Mouse (Mus musculus): ENCODE results near the gene Dmwd. TPM values are rescaled to one million over a fixed set of nuclear protein-coding genes. Genes with fewer than 3 reads are reported as not detected.

Dmwd gene
- total RNA-seq, 2 experiments from 2014 or later, result 31.9 to 32.1 TPM

GRCm38 (mm10) chr7:19075231-19075630 is 796 bp upstream of the Dmwd start:
- no peak for DNase-seq
- intact Hi-C loops (cut with DNase I), result no loop called here

GRCm38 (mm10) chr7:19076586-19076991 is 562 bp downstream of the Dmwd start:
- Histone ChIP-seq H3K4me3 (peak overlapping the region; percentile 82), H3K27ac (peak overlapping the region; percentile 87)
- TF ChIP-seq CTCF (IDR thresholded peaks at IDR 0.05), result no peak
- intact Hi-C loops (cut with DNase I), result no loop called here
- peak; percentile 55 for DNase-seq

More at GRCm38 (mm10) chr7:19075231-19075630, 796 bp upstream of the Dmwd start:
- TF ChIP-seq CTCF (IDR thresholded peaks at IDR 0.05), result no peak
- Histone ChIP-seq H3K4me3 (peak overlapping the region; percentile 82), H3K27ac (peak overlapping the region; percentile 87)

- no peak for TF ChIP-seq CTCF (IDR thresholded peaks at IDR 0.05)
- peak overlapping the region; percentile 82 for H3K4me3 ChIP-seq
- intact Hi-C loops (cut with DNase I), result no loop called here
- no peak overlapping the region for H3K27ac ChIP-seq
- DNase-seq, result peak; percentile 26
Measured at GRCm38 (mm10) chr7:19077761-19078160, 1.7 kb downstream of the Dmwd start.

GRCm38 (mm10) chr7:19078732-19079131 is 2.7 kb downstream of the Dmwd start:
- peak; percentile 14 for DNase-seq
- Histone ChIP-seq H3K4me3 (no peak overlapping the region), H3K27ac (no peak overlapping the region)
- intact Hi-C loops (cut with DNase I), result no loop called here
- no peak for TF ChIP-seq CTCF (IDR thresholded peaks at IDR 0.05)

GRCm38 (mm10) chr7:19080451-19080950 is 4.5 kb downstream of the Dmwd start:
- H3K27ac ChIP-seq, result no peak overlapping the region
- no peak overlapping the region for H3K4me3 ChIP-seq
- TF ChIP-seq CTCF (IDR thresholded peaks at IDR 0.05), result no peak
- intact Hi-C loops (cut with DNase I), result no loop called here
- DNase-seq, result no peak

GRCm38 (mm10) chr7:19082171-19082570 is 6.1 kb downstream of the Dmwd start:
- H3K27ac ChIP-seq, result peak overlapping the region; percentile 99
- intact Hi-C loops (cut with DNase I), result no loop called here
- TF ChIP-seq CTCF (IDR thresholded peaks at IDR 0.05), result no peak
- H3K4me3 ChIP-seq, result peak overlapping the region; percentile 87
- peak; percentile 32 for DNase-seq

GRCm38 (mm10) chr7:19083096-19083495 is 7.1 kb downstream of the Dmwd start:
- no peak for TF ChIP-seq CTCF (IDR thresholded peaks at IDR 0.05)
- Histone ChIP-seq H3K4me3 (peak overlapping the region; percentile 87), H3K27ac (peak overlapping the region; percentile 99)
- DNase-seq, result peak; percentile 95
- intact Hi-C loops (cut with DNase I), result no loop called here

- DNase-seq, result peak; percentile 81
- intact Hi-C loops (cut with DNase I), result no loop called here
- H3K27ac ChIP-seq, result peak within 1 kb of the TSS; percentile 99
- TF ChIP-seq CTCF (IDR thresholded peaks at IDR 0.05), result no peak
- peak within 1 kb of the TSS; percentile 87 for H3K4me3 ChIP-seq
Measured at GRCm38 (mm10) chr7:19083701-19084100, 7.7 kb downstream of the Dmwd start, which contains the start of gene Dmpk. TSS of gene Dmpk (plus strand) at chr7:19083849.

GRCm38 (mm10) chr7:19084277-19084771 is 8.3 kb downstream of the Dmwd start:
- H3K27ac ChIP-seq, result peak overlapping the region; percentile 99
- no peak for TF ChIP-seq CTCF (IDR thresholded peaks at IDR 0.05)

GRCm38 (mm10) chr7:19084921-19085473 is 9.0 kb downstream of the Dmwd start:
- peak overlapping the region; percentile 99 for H3K27ac ChIP-seq
- peak overlapping the region; percentile 87 for H3K4me3 ChIP-seq
- no peak for TF ChIP-seq CTCF (IDR thresholded peaks at IDR 0.05)
- DNase-seq, result peak; percentile 55
- intact Hi-C loops (cut with DNase I), result no loop called here

More at GRCm38 (mm10) chr7:19084277-19084771, 8.3 kb downstream of the Dmwd start:
- H3K4me3 ChIP-seq, result peak overlapping the region; percentile 87
- peak; percentile 92 for DNase-seq
- intact Hi-C loops (cut with DNase I), result no loop called here

- intact Hi-C loops (cut with DNase I), result no loop called here
- Histone ChIP-seq H3K27ac (peak overlapping the region; percentile 99), H3K4me3 (peak overlapping the region; percentile 87)
- DNase-seq, result no peak
- TF ChIP-seq CTCF (IDR thresholded peaks at IDR 0.05), result no peak
Measured at GRCm38 (mm10) chr7:19085495-19085894, 9.5 kb downstream of the Dmwd start.

- H3K4me3 ChIP-seq, result peak overlapping the region; percentile 87
- peak overlapping the region; percentile 99 for H3K27ac ChIP-seq
- TF ChIP-seq CTCF (IDR thresholded peaks at IDR 0.05), result no peak
- peak; percentile 77 for DNase-seq
- intact Hi-C loops (cut with DNase I), result no loop called here
Measured at GRCm38 (mm10) chr7:19086042-19086441, 10.0 kb downstream of the Dmwd start.

GRCm38 (mm10) chr7:19086760-19087159 is 10.7 kb downstream of the Dmwd start:
- DNase-seq, result peak; percentile 22
- Histone ChIP-seq H3K4me3 (no peak overlapping the region), H3K27ac (no peak overlapping the region)
- no peak for TF ChIP-seq CTCF (IDR thresholded peaks at IDR 0.05)
- intact Hi-C loops (cut with DNase I), result no loop called here

All from gastrocnemius, adult 2 months (tissue).